Mouse (Mus musculus) stomach, postnatal 0 days (tissue): ENCODE data around the gene Pla2g7. TPM values are rescaled to one million over a fixed set of nuclear protein-coding genes. Genes with fewer than 3 reads are reported as not detected.

Source experiments
- ATAC-seq: fragments of 200-750 bp; cut with Nextera tagmentation; 2 replicates; pipeline ENCODE4 v1.8.0; 2017; ENCODE audit not compliant: low FRiP score, low TSS enrichment
- DNase-seq: peaks from one replicate; pipeline ENCODE4 v3.0.0-alpha.2; 2016; ENCODE audit warnings: low spot score
- H3K27ac ChIP-seq: fragments of 300-500 bp; sonication (generic); replicated peaks from 2 replicates; pipeline ENCODE4 v1.5.1; 2014; ENCODE audit warnings: mild to moderate bottlenecking, control low read depth
- H3K27me3 ChIP-seq: fragments of 300-500 bp; sonication (generic); 2 replicates; pipeline ENCODE4 v1.6.1; 2014; ENCODE audit warnings: low read length; ENCODE audit not compliant: control insufficient read depth, insufficient read depth
- H3K36me3 ChIP-seq: fragments of 300-500 bp; sonication (generic); 2 replicates; pipeline ENCODE4 v1.6.1; 2014; ENCODE audit warnings: low read length, mixed read lengths; ENCODE audit not compliant: control insufficient read depth, insufficient read depth
- H3K4me1 ChIP-seq: fragments of 300-500 bp; sonication (generic); replicated peaks from 2 replicates; pipeline ENCODE4 v1.6.1; 2014; ENCODE audit warnings: antibody characterized with exemption; ENCODE audit not compliant: control insufficient read depth, insufficient read depth
- H3K4me2 ChIP-seq: fragments of 300-500 bp; sonication (generic); replicated peaks from 2 replicates; pipeline ENCODE4 v1.6.1; 2014; ENCODE audit warnings: low read depth, mild to moderate bottlenecking, control low read depth, moderate library complexity
- H3K4me3 ChIP-seq: fragments of 300-500 bp; sonication (generic); 2 replicates; pipeline ENCODE4 v1.5.1; 2014; ENCODE audit warnings: low read depth, low read length, control low read depth
- H3K9ac ChIP-seq: fragments of 300-500 bp; sonication (generic); 2 replicates; pipeline ENCODE4 v1.6.1; 2014; ENCODE audit warnings: mild to moderate bottlenecking, low read length, control low read depth, mixed read lengths
- H3K9me3 ChIP-seq: fragments of 300-500 bp; sonication (generic); 2 replicates; pipeline ENCODE4 v1.6.1; 2016; ENCODE audit warnings: low read length; ENCODE audit not compliant: control insufficient read depth
- CTCF ChIP-seq: IDR thresholded peaks from 2 replicates; pipeline ENCODE4 v1.5.1; 2016; ENCODE audit warnings: antibody characterized with exemption, low read depth, mild to moderate bottlenecking, moderate library complexity
- EP300 ChIP-seq: optimal IDR thresholded peaks from 2 replicates; pipeline ENCODE3; 2016; ENCODE audit warnings: antibody characterized with exemption
- WGBS: fragments of 180-500 bp; shearing (Covaris S2); extraction: QIAGEN DNeasy Blood & Tissue Kit; methylation state at CpG from one replicate; pipeline ENCODE4 v1.1.7; 2014; 5-methylcytosine and 5-hydroxymethylcytosine counted together
- polyA plus RNA-seq: library from polyadenylated mRNA; unstranded; fragments of >200 nt; fragmentation: Nextera tagmentation; extraction: Ambion mirVana; gene quantifications from 2 replicates; pipeline ENCODE4 v1.2.1, GENCODE M21; 2015

The Pla2g7 gene
- polyA plus RNA-seq, 1 experiment from 2014 or later: 9.1 TPM

GRCm38 (mm10) chr17:43644375-43644774 is 76.5 kb downstream of the Pla2g7 start:
- Histone ChIP-seq H3K27ac (no peak overlapping the region), H3K36me3 (no peaks in the 10 kb centered on the region), H3K4me3 (no peak overlapping the region), H3K4me1 (no peaks in the 10 kb centered on the region), H3K9ac (no peak overlapping the region), H3K27me3 (no peaks in the 10 kb centered on the region), H3K9me3 (no peaks in the 10 kb centered on the region), H3K4me2 (no peak overlapping the region)
- DNase-seq (no peak), ATAC-seq (no peak)
- 44% methylated on average over 7 of the region's 7 CpGs for WGBS
- no peak for TF ChIP-seq EP300
- TF ChIP-seq CTCF: no peak

- H3K27ac ChIP-seq: no peak overlapping the region
- no peak for DNase-seq
- H3K9me3 ChIP-seq: no peaks in the 10 kb centered on the region
- ATAC-seq: no peak
- no peak overlapping the region for H3K9ac ChIP-seq
- H3K4me1 ChIP-seq: no peaks in the 10 kb centered on the region
- TF ChIP-seq CTCF (no peak), EP300 (no peak)
- H3K27me3 ChIP-seq: no peaks in the 10 kb centered on the region
- H3K36me3 ChIP-seq: no peaks in the 10 kb centered on the region
- 94% methylated on average over 3 of the region's 3 CpGs for WGBS
- H3K4me2 ChIP-seq: no peak overlapping the region
- H3K4me3 ChIP-seq: no peak overlapping the region
These were observed 77.2 kb downstream of the Pla2g7 start for GRCm38 (mm10) chr17:43645136-43645535.

GRCm38 (mm10) chr17:43646925-43647324 is 79.0 kb downstream of the Pla2g7 start:
- no peak for DNase-seq
- H3K36me3 ChIP-seq: no peaks in the 10 kb centered on the region
- WGBS: 58% methylated on average over 5 of the region's 5 CpGs

GRCm38 (mm10) chr17:43649641-43650436 is 81.9 kb downstream of the Pla2g7 start:
- Histone ChIP-seq H3K9ac (no peak overlapping the region), H3K36me3 (no peaks in the 10 kb centered on the region), H3K4me2 (no peak overlapping the region), H3K4me1 (no peaks in the 10 kb centered on the region), H3K27ac (no peak overlapping the region), H3K9me3 (no peaks in the 10 kb centered on the region), H3K27me3 (no peaks in the 10 kb centered on the region), H3K4me3 (no peak overlapping the region)
- no peak for ATAC-seq
- WGBS: 80% methylated on average over 10 of the region's 10 CpGs
- DNase-seq: no peak
- TF ChIP-seq EP300 (no peak), CTCF (peak; percentile 63)

More at GRCm38 (mm10) chr17:43646925-43647324, 79.0 kb downstream of the Pla2g7 start:
- Histone ChIP-seq H3K9ac (no peak overlapping the region), H3K4me1 (no peaks in the 10 kb centered on the region), H3K4me2 (no peak overlapping the region), H3K27me3 (no peaks in the 10 kb centered on the region), H3K27ac (no peak overlapping the region), H3K9me3 (no peaks in the 10 kb centered on the region), H3K4me3 (no peak overlapping the region)
- TF ChIP-seq CTCF (no peak), EP300 (no peak)
- no peak for ATAC-seq

- 73% methylated on average over 14 of the region's 14 CpGs for whole genome bisulfite sequencing
These were observed 83.6 kb downstream of the Pla2g7 start for GRCm38 (mm10) chr17:43651314-43652046.

More at GRCm38 (mm10) chr17:43651314-43652046, 83.6 kb downstream of the Pla2g7 start:
- Histone ChIP-seq H3K4me1 (no peaks in the 10 kb centered on the region), H3K9me3 (no peaks in the 10 kb centered on the region), H3K27me3 (no peaks in the 10 kb centered on the region), H3K4me2 (no peak overlapping the region), H3K4me3 (no peak overlapping the region), H3K9ac (no peak overlapping the region), H3K27ac (no peak overlapping the region), H3K36me3 (no peaks in the 10 kb centered on the region)
- ATAC-seq: peak; percentile 61; the same call in 1 of the 2 replicates
- TF ChIP-seq EP300 (no peak), CTCF (peak; percentile 28; the same call in 1 of the 2 replicates)
- DNase-seq: no peak

Other genes starting within 250 kb of the Pla2g7 start
- gene Adgrf5, start 207.6 kb upstream of the Pla2g7 start, polyA plus RNA-seq: 3.2 and 3.6 TPM in 2 replicates
- 0.04 and 0.34 TPM in 2 replicates for gene Mep1a, start 65.3 kb upstream of the Pla2g7 start, polyA plus RNA-seq
- not detected in 2 replicates for gene Ankrd66, start 24.5 kb upstream of the Pla2g7 start, polyA plus RNA-seq
- 0.08 TPM in 1 of 2 replicates, not detected in the other for gene Tdrd6, start 62.2 kb downstream of the Pla2g7 start, polyA plus RNA-seq
- gene Slc25a27, start 99.1 kb downstream of the Pla2g7 start, polyA plus RNA-seq: 5.9 and 7.5 TPM in 2 replicates
- gene Cyp39a1, start 99.3 kb downstream of the Pla2g7 start, polyA plus RNA-seq: 14.0 and 14.4 TPM in 2 replicates
- gene Rcan2, start 233.3 kb downstream of the Pla2g7 start, polyA plus RNA-seq: 11.0 and 12.5 TPM in 2 replicates